Mouse (Mus musculus) C2C12 (cell line): ENCODE measurements around the gene Evx2.

Source experiments
- CEBPB ChIP-seq: IDR thresholded peaks from one replicate; pipeline ENCODE4 v1.6.1; 2011; ENCODE audit warnings: low read depth, mild to moderate bottlenecking, control low read depth, moderate library complexity
- CTCF ChIP-seq: IDR thresholded peaks from one replicate; pipeline ENCODE4 v1.5.1; 2011; ENCODE audit not compliant: control insufficient read depth, insufficient read depth, insufficient read length
- MYOD1 ChIP-seq: IDR thresholded peaks from one replicate; pipeline ENCODE4 v1.6.1; 2011; ENCODE audit warnings: low read depth; ENCODE audit not compliant: control insufficient read depth, insufficient read length
- MYOG ChIP-seq: IDR thresholded peaks from one replicate; pipeline ENCODE4 v1.6.1; 2011; ENCODE audit not compliant: control insufficient read depth, insufficient read length; ENCODE audit errors: extremely low read depth

- no peak for TF ChIP-seq CTCF
- no peak for TF ChIP-seq MYOD1
- no peak for TF ChIP-seq CEBPB
- TF ChIP-seq MYOG: no peak
Observed at GRCm38 (mm10) chr2:74678891-74679595, 19.7 kb upstream of the Evx2 start, which contains the start of gene Hoxd11.
